Mouse (Mus musculus) kidney, embryonic 16.5 days (tissue): ENCODE results near the gene Col4a3bp. TPM values are rescaled to one million over a fixed set of nuclear protein-coding genes. Genes with fewer than 3 reads are reported as not detected.

Source experiments
- ATAC-seq: fragments of 200-750 bp; cut with Nextera tagmentation; 2 replicates; pipeline ENCODE4 v1.8.0; 2017; ENCODE audit warnings: moderate TSS enrichment; ENCODE audit not compliant: low FRiP score, low TSS enrichment
- H3K27ac ChIP-seq: fragments of 300-500 bp; sonication (generic); 2 replicates; pipeline ENCODE4 v1.5.1; 2014; ENCODE audit warnings: low read length
- H3K27me3 ChIP-seq: fragments of 300-500 bp; sonication (generic); 2 replicates; pipeline ENCODE4 v1.6.1; 2014; ENCODE audit warnings: low read length, control low read depth, mixed read lengths; ENCODE audit not compliant: insufficient read depth
- H3K36me3 ChIP-seq: fragments of 300-500 bp; sonication (generic); 2 replicates; pipeline ENCODE4 v1.6.1; 2014; ENCODE audit warnings: low read length, control low read depth, mixed read lengths; ENCODE audit not compliant: insufficient read depth
- H3K4me1 ChIP-seq: fragments of 300-500 bp; sonication (generic); 2 replicates; pipeline ENCODE4 v1.6.1; 2014; ENCODE audit warnings: low read length, control low read depth, mixed read lengths; ENCODE audit not compliant: insufficient read depth
- H3K4me2 ChIP-seq: fragments of 300-500 bp; sonication (generic); replicated peaks from 2 replicates; pipeline ENCODE4 v1.6.1; 2014; ENCODE audit warnings: low read depth, low read length
- H3K4me3 ChIP-seq: fragments of 300-500 bp; sonication (generic); 2 replicates; pipeline ENCODE4 v1.5.1; 2014; ENCODE audit warnings: mild to moderate bottlenecking, low read length
- H3K9ac ChIP-seq: fragments of 300-500 bp; sonication (generic); replicated peaks from 2 replicates; pipeline ENCODE4 v1.6.1; 2014; ENCODE audit warnings: low read length
- H3K9me3 ChIP-seq: fragments of 300-500 bp; sonication (generic); 2 replicates; pipeline ENCODE4 v1.6.1; 2016; ENCODE audit warnings: low read length, control low read depth
- WGBS: fragments of 180-500 bp; shearing (Covaris S2); extraction: QIAGEN DNeasy Blood & Tissue Kit; methylation state at CpG from one replicate; pipeline ENCODE4 v1.1.7; 2014; 5-methylcytosine and 5-hydroxymethylcytosine counted together
- polyA plus RNA-seq: library from polyadenylated mRNA; unstranded; fragments of >200 nt; fragmentation: Nextera tagmentation; extraction: Ambion mirVana; gene quantifications from 2 replicates; pipeline ENCODE4 v1.2.1, GENCODE M21; 2015

Col4a3bp gene
- polyA plus RNA-seq, 1 experiment from 2014 or later: 8.0 TPM

DNA sequence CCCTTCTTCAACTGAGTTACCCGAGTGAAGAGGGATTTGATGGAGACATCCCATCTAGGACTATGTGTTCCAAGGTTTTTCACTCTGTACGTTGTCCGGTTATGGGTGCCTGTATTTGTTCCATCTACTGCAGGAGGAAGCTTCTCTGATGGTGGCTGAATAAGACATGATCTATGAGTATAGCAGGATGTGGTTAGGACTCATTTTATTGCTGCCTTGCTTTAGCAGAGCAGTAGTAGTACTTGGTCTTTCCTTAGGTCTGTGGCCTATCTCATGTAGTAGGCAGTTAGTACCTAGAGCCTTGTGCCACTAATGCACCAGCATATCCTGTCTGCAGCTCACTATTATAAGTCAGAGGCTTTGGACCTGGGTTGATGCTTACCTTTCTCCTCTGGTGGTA lies 12.7 kb downstream of the Col4a3bp start:
- H3K4me1 ChIP-seq: 0 out of 2 replicates have a peak, but pooled peaks cover 4% of the 10 kb centered on the region
- no peaks in the 10 kb centered on the region for H3K36me3 ChIP-seq
- H3K4me2 ChIP-seq: no peak overlapping the region
- H3K4me3 ChIP-seq: no peak overlapping the region
- WGBS: 92% methylated on average over 3 of the region's 3 CpGs
- H3K9me3 ChIP-seq: no peaks in the 10 kb centered on the region
- H3K27ac ChIP-seq: no peak overlapping the region
- ATAC-seq: no peak
- H3K27me3 ChIP-seq: no peaks in the 10 kb centered on the region
- H3K9ac ChIP-seq: no peak overlapping the region

GRCm38 (mm10) chr13:96567977-96568376 lies 25.6 kb downstream of the Col4a3bp start:
- Histone ChIP-seq H3K9ac (no peak overlapping the region), H3K9me3 (no peaks in the 10 kb centered on the region), H3K4me3 (no peak overlapping the region), H3K27me3 (no peaks in the 10 kb centered on the region), H3K36me3 (0 out of 2 replicates have a peak, but pooled peaks cover 2% of the 10 kb centered on the region), H3K4me2 (no peak overlapping the region), H3K27ac (no peak overlapping the region), H3K4me1 (peaks cover 14% of the 10 kb centered on the region)
- no peak for ATAC-seq
- 49% methylated on average over 6 of the region's 6 CpGs for WGBS

- H3K27ac ChIP-seq: peak overlapping the region; percentile 81
- H3K9me3 ChIP-seq: no peaks in the 10 kb centered on the region
- peaks cover 14% of the 10 kb centered on the region for H3K4me1 ChIP-seq
- WGBS: 37% methylated on average over 10 of the region's 10 CpGs
- peak overlapping the region; percentile 26; the same call in 1 of the 2 replicates for H3K4me2 ChIP-seq
- H3K9ac ChIP-seq: no peak overlapping the region
- peak; percentile 95 for ATAC-seq
- no peak overlapping the region for H3K4me3 ChIP-seq
- H3K27me3 ChIP-seq: no peaks in the 10 kb centered on the region
- H3K36me3 ChIP-seq: 0 out of 2 replicates have a peak, but pooled peaks cover 2% of the 10 kb centered on the region
Measured at GRCm38 (mm10) chr13:96570313-96571015, 28.0 kb downstream of the Col4a3bp start.

DNA sequence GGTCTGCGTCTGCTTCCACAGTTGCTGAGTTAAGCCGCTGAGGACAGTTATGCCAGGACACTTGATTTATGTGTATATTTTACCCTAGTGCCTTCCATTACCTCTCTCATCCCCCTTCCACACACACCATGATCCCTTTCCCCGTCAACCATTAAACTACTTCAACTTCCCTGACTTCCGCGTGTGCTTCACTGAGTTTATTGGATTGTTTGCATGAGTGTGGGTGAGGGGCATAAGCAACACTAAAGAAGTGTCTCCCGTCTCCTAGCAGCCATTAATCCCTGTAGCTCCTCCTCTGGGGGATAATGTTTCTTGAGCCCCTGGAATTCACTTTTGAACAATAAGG lies 28.6 kb downstream of the Col4a3bp start:
- H3K27me3 ChIP-seq: no peaks in the 10 kb centered on the region
- H3K36me3 ChIP-seq: 0 out of 2 replicates have a peak, but pooled peaks cover 2% of the 10 kb centered on the region
- H3K27ac ChIP-seq: peak overlapping the region; percentile 81
- no peak overlapping the region for H3K9ac ChIP-seq
- peaks cover 14% of the 10 kb centered on the region for H3K4me1 ChIP-seq
- H3K9me3 ChIP-seq: no peaks in the 10 kb centered on the region
- WGBS: 31% methylated on average over 6 of the region's 6 CpGs
- no peak overlapping the region for H3K4me3 ChIP-seq
- ATAC-seq: peak; percentile 91
- no peak overlapping the region; the same call in 1 of the 2 replicates for H3K4me2 ChIP-seq

DNA sequence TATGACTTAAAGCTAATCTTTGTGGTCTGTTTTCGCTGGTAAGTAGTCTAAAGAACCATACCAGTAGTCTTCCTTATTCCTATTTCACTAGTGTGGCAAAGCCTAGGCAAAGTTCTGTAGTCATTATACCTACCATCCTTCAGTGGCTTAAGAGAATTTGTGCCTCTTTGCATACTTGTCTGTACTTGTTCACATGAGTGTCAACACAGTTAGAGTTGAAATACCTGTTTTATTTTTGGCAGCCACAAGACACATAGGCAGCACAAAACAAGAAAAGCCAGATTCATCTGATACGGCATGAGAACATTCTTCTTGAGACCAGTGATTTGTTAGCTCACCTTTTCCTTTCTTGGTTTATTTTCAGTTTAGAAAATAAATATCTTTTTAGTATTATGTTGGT lies 31.8 kb downstream of the Col4a3bp start:
- Histone ChIP-seq H3K9me3 (no peaks in the 10 kb centered on the region), H3K27ac (no peak overlapping the region), H3K4me2 (no peak overlapping the region), H3K4me1 (peaks cover 10% of the 10 kb centered on the region), H3K9ac (no peak overlapping the region), H3K27me3 (no peaks in the 10 kb centered on the region), H3K36me3 (0 out of 2 replicates have a peak, but pooled peaks cover 2% of the 10 kb centered on the region), H3K4me3 (no peak overlapping the region)
- 85% methylated on average over 2 of the region's 2 CpGs for WGBS
- ATAC-seq: no peak

- H3K4me1 ChIP-seq: no peaks in the 10 kb centered on the region
- no peak overlapping the region for H3K9ac ChIP-seq
- 76% methylated on average over 2 of the region's 2 CpGs for WGBS
- H3K9me3 ChIP-seq: no peaks in the 10 kb centered on the region
- no peaks in the 10 kb centered on the region for H3K36me3 ChIP-seq
- no peaks in the 10 kb centered on the region for H3K27me3 ChIP-seq
- H3K4me3 ChIP-seq: no peak overlapping the region
- H3K4me2 ChIP-seq: no peak overlapping the region
- no peak for ATAC-seq
- no peak overlapping the region for H3K27ac ChIP-seq
Measured at GRCm38 (mm10) chr13:96579104-96579503, 36.7 kb downstream of the Col4a3bp start.

GRCm38 (mm10) chr13:96579979-96580378 lies 37.6 kb downstream of the Col4a3bp start:
- no peaks in the 10 kb centered on the region for H3K27me3 ChIP-seq
- 100% methylated on average over 1 of the region's 1 CpGs for WGBS
- H3K9ac ChIP-seq: no peak overlapping the region
- H3K27ac ChIP-seq: no peak overlapping the region
- H3K36me3 ChIP-seq: no peaks in the 10 kb centered on the region
- H3K9me3 ChIP-seq: no peaks in the 10 kb centered on the region
- H3K4me3 ChIP-seq: no peak overlapping the region
- no peak for ATAC-seq
- no peak overlapping the region for H3K4me2 ChIP-seq
- no peaks in the 10 kb centered on the region for H3K4me1 ChIP-seq

GRCm38 (mm10) chr13:96584201-96584600 lies 41.8 kb downstream of the Col4a3bp start:
- Histone ChIP-seq H3K4me1 (no peaks in the 10 kb centered on the region), H3K9me3 (no peaks in the 10 kb centered on the region), H3K4me2 (no peak overlapping the region), H3K4me3 (no peak overlapping the region), H3K36me3 (no peaks in the 10 kb centered on the region), H3K27ac (no peak overlapping the region), H3K9ac (no peak overlapping the region), H3K27me3 (no peaks in the 10 kb centered on the region)
- WGBS: 98% methylated on average over 2 of the region's 2 CpGs
- no peak for ATAC-seq

- H3K36me3 ChIP-seq: no peaks in the 10 kb centered on the region
- H3K27ac ChIP-seq: no peak overlapping the region
- ATAC-seq: no peak
- H3K4me2 ChIP-seq: no peak overlapping the region
- 91% methylated on average over 5 of the region's 5 CpGs for WGBS
- no peaks in the 10 kb centered on the region for H3K9me3 ChIP-seq
- no peak overlapping the region for H3K9ac ChIP-seq
- H3K4me1 ChIP-seq: no peaks in the 10 kb centered on the region
- no peak overlapping the region for H3K4me3 ChIP-seq
- H3K27me3 ChIP-seq: no peaks in the 10 kb centered on the region
Measured at GRCm38 (mm10) chr13:96586540-96586939, 44.1 kb downstream of the Col4a3bp start.

- Histone ChIP-seq H3K27ac (no peak overlapping the region), H3K4me1 (no peaks in the 10 kb centered on the region), H3K36me3 (no peaks in the 10 kb centered on the region), H3K27me3 (no peaks in the 10 kb centered on the region), H3K4me3 (no peak overlapping the region), H3K9me3 (no peaks in the 10 kb centered on the region), H3K9ac (no peak overlapping the region), H3K4me2 (no peak overlapping the region)
- WGBS: 93% methylated on average over 1 of the region's 1 CpGs
- no peak for ATAC-seq
Measured at GRCm38 (mm10) chr13:96588642-96589041, 46.2 kb downstream of the Col4a3bp start.
